Mouse (Mus musculus) spleen, adult 2 months (tissue): ENCODE measurements around the gene Ska3.

Source experiments
- CTCF ChIP-seq: fragments of 200-500 bp; IDR thresholded peaks from 2 replicates; pipeline ENCODE4 v1.5.1; 2011; ENCODE audit warnings: mild to moderate bottlenecking, inconsistent platforms; ENCODE audit not compliant: insufficient read depth, insufficient read length, insufficient replicate concordance; ENCODE audit errors: extremely low read depth
- POLR2A ChIP-seq: fragments of 200-500 bp; IDR thresholded peaks from 2 replicates; pipeline ENCODE4 v1.6.1; 2011; ENCODE audit warnings: low read depth, low read length, inconsistent platforms

- TF ChIP-seq CTCF (no peak), POLR2A (no peak)
These were observed 67.7 kb downstream of the Ska3 start, which contains the start of gene Lats2 for GRCm38 (mm10) chr14:57758237-57758636.
